Mouse (Mus musculus): ENCODE data around the gene Atp5d. TPM values are rescaled to one million over a fixed set of nuclear protein-coding genes. Genes with fewer than 3 reads are reported as not detected.

Atp5d gene
- total RNA-seq, 2 experiments from 2014 or later: 356 to 366 TPM

DNA sequence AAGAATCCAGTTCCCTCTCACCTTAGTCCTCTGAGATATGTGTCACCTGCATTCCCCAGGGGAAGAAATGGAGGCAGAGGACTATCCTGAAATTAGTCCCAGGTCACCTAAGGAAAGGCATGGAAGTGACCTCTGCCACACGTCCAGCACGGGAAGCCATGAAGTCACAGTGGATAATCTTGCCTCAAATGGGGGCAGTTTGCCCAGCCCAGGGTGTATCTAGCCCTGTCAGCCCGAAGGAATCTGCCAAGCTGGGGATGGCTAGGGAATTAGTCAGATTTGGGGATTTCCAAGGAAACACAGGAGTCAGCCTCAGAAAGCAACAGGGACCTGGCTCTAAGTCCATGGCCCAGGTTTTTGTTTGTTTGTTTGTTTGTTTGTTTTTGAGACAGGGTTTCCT lies 34.3 kb upstream of the Atp5d start:
- TF ChIP-seq CTCF (IDR thresholded peaks at IDR 0.05): no peak
- no peak for DNase-seq (ENCODE audit: extremely low spot score in 1 of 2, low spot score in 2 of 2)
- intact Hi-C loops (cut with DNase I): no loop called here
- Histone ChIP-seq H3K27ac (no peak overlapping the region), H3K4me3 (no peak overlapping the region)

- no peak within 1 kb of the TSS for H3K27ac ChIP-seq
- DNase-seq (ENCODE audit: extremely low spot score in 1 of 2, low spot score in 2 of 2): no peak
Measured at GRCm38 (mm10) chr10:80105460-80105859, 33.0 kb upstream of the Atp5d start, which contains the start of gene Sbno2. Gene Sbno2, minus strand, starts transcription at chr10:80105571.

GRCm38 (mm10) chr10:80105926-80106325 lies 32.5 kb upstream of the Atp5d start:
- no peak overlapping the region for H3K4me3 ChIP-seq
- no peak overlapping the region for H3K27ac ChIP-seq
- no peak for TF ChIP-seq CTCF (IDR thresholded peaks at IDR 0.05)
- intact Hi-C loops (cut with DNase I): no loop called here
- DNase-seq (ENCODE audit: extremely low spot score in 1 of 2, low spot score in 2 of 2): no peak

More at GRCm38 (mm10) chr10:80105460-80105859, 33.0 kb upstream of the Atp5d start, which contains the start of gene Sbno2:
- no peak for TF ChIP-seq CTCF (IDR thresholded peaks at IDR 0.05)
- no peak within 1 kb of the TSS for H3K4me3 ChIP-seq
- intact Hi-C loops (cut with DNase I): no loop called here

GRCm38 (mm10) chr10:80107678-80108077 lies 30.8 kb upstream of the Atp5d start:
- TF ChIP-seq CTCF (IDR thresholded peaks at IDR 0.05): no peak
- no peak for DNase-seq (ENCODE audit: extremely low spot score in 1 of 2, low spot score in 2 of 2)
- no peak overlapping the region for H3K27ac ChIP-seq
- no peak overlapping the region for H3K4me3 ChIP-seq
- intact Hi-C loops (cut with DNase I): no loop called here

GRCm38 (mm10) chr10:80114341-80115284 lies 23.8 kb upstream of the Atp5d start:
- Histone ChIP-seq H3K4me3 (peak overlapping the region; percentile 64), H3K27ac (peak overlapping the region; percentile 83)
- peak; percentile 98 for TF ChIP-seq CTCF (IDR thresholded peaks at IDR 0.05)
- intact Hi-C loops (cut with DNase I): loop anchor here (2.0 kb wide), 2 partner anchors 60 to 130 kb away; partner anchors contain the start of gene Tmem259
- peak; percentile 85 to 92 for DNase-seq (ENCODE audit: extremely low spot score in 1 of 2, low spot score in 2 of 2)

DNA sequence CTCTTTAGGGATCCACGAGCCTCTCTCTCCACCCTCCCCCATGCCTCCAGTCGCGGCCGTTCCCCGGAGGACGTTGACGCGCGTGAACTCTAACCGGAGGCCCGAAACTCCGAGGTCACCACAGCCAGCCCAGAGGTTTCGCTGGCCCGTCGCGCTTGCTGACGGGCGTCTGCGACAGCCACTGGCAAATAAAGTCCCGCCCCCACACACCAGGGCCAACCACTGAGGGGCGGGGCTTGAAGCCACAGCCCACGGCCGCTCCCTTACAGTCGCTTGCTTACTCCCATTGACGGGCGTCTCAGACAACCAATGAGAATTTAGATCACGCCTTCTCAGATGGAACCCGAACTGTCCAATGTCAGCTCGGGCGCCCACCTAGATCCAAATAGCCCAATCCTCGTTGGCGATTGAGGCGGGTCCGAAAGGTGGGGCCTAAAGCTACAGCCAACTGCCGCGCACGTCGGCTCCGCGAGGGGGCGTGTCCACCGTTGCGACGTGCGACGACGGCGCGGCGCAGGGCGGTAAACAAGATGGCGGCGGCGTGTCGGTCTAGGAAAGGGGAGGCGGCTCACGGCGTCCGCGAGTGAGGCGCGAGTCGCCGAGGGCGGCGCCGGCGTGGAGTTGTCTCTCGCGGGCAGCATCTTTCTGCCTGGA lies 23.0 kb upstream of the Atp5d start, which contains the start of gene Stk11:
TSS of gene Stk11 (plus strand) at position 514 of the 654 bp plus-strand sequence.
- H3K4me3 ChIP-seq: peak within 1 kb of the TSS; percentile 94
- TF ChIP-seq CTCF (IDR thresholded peaks at IDR 0.05): no peak; the same call in 1 of the 2 replicates

DNA sequence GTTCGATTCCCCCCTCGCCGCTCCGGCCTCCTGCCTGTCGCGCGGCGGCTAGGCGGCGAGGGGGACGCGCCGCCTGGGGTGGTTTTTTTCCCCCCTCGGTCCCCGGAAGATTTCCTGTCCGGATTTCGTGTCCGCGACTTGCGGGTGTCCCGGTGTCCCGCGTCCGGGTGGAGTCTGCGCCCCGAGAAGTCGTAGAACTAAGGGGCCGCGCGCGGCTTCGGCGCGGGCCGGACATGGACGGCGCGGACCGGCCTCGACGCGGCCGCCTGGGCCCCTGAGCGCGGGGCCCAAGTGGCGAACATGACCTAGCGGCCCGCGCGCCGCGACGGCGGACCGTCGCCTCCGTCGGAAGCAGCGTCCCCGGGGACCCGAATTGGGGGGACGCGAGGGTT lies 22.5 kb upstream of the Atp5d start:
- Histone ChIP-seq H3K27ac (peak overlapping the region; percentile 90), H3K4me3 (peak overlapping the region; percentile 94)
- TF ChIP-seq CTCF (IDR thresholded peaks at IDR 0.05): no peak
- intact Hi-C loops (cut with DNase I): loop anchor here (2.0 kb wide), 2 partner anchors 61 to 131 kb away; partner anchors contain the start of gene Tmem259
- DNase-seq (ENCODE audit: extremely low spot score in 1 of 2, low spot score in 2 of 2): no peak

More for the DNA sequence above, 23.0 kb upstream of the Atp5d start, which contains the start of gene Stk11:
- peak within 1 kb of the TSS; percentile 90 for H3K27ac ChIP-seq
- peak; percentile 98 to 99 for DNase-seq (ENCODE audit: extremely low spot score in 1 of 2, low spot score in 2 of 2)
- intact Hi-C loops (cut with DNase I): loop anchor here (2.0 kb wide), 2 partner anchors 61 to 131 kb away; partner anchors contain the start of gene Tmem259

GRCm38 (mm10) chr10:80116563-80116926 lies 21.9 kb upstream of the Atp5d start:
- Histone ChIP-seq H3K4me3 (peak overlapping the region; percentile 94), H3K27ac (peak overlapping the region; percentile 90)
- no peak for TF ChIP-seq CTCF (IDR thresholded peaks at IDR 0.05)
- intact Hi-C loops (cut with DNase I): no loop called here
- no peak for DNase-seq (ENCODE audit: extremely low spot score in 1 of 2, low spot score in 2 of 2)

DNA sequence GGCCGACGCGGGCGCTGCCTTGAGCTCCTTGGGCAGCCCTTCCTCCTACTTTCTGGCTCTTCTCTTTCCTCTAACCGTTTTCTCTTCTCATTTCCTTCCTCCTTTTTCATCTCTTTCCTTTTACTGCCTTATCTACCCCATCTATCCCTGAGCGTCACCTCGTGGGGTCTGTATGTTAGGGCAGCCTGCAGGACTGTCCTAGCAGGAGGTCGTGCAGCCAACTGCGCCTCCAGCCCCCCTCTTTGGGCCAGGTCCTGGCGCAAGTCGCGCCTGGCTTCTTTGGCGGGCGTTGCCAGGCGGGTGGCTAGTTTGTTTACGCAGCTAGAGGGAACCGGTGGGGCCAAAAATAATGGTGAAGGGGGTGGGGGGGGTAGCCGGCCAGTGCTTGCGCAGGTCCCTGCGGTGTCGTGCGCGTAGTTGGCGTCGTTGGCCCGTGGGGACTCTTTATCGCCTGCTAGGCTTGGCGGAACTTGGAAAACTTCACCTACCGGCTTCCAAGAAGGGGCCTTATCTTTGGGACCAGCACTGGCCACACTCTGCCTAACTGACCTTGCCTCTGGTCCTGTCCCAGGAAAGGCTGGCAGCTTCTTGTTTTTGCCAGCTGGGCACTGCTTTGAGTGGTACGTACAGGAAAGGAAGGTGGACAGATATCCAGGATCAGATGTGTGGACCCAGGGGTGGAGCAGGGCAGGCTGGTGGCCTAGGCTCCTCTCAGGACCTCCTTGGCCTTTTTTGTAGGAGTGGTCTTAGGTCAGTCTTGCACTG lies 21.3 kb upstream of the Atp5d start:
- Histone ChIP-seq H3K4me3 (peak overlapping the region; percentile 94), H3K27ac (peak overlapping the region; percentile 90)
- DNase-seq (ENCODE audit: extremely low spot score in 1 of 2, low spot score in 2 of 2): no peak
- intact Hi-C loops (cut with DNase I): loop anchor here (1.0 kb wide), 1 partner anchor 22 kb away; no protein-coding TSS in a partner anchor
- TF ChIP-seq CTCF (IDR thresholded peaks at IDR 0.05): no peak; the same call in 1 of the 2 replicates

DNA sequence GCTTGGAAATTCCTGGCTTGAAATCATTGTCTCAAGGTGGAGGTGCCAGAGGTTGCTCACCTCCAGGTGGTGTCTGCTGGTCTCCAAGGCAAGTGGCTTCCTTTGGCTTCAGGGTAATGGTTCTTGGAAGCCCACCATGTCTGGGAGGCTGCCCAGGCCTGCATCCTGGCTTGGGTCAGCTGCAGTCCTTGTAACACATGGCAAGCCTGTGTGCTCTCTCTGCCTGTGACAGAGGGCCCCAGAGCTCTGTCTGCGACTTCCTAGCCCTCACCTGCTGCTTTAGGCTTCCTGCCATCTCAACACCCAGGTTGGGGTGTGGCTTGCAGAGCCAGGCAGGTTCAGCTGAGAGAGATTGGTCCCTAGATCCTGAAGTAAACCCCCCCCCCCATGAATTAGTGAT lies 20.7 kb upstream of the Atp5d start:
- peak overlapping the region; percentile 94 for H3K4me3 ChIP-seq
- peak overlapping the region; percentile 21 for H3K27ac ChIP-seq
- intact Hi-C loops (cut with DNase I): loop anchor here (1.0 kb wide), 1 partner anchor 22 kb away; no protein-coding TSS in a partner anchor
- no peak for DNase-seq (ENCODE audit: extremely low spot score in 1 of 2, low spot score in 2 of 2)
- no peak for TF ChIP-seq CTCF (IDR thresholded peaks at IDR 0.05)

- TF ChIP-seq CTCF (IDR thresholded peaks at IDR 0.05): no peak
- Histone ChIP-seq H3K4me3 (no peak overlapping the region), H3K27ac (no peak overlapping the region)
- DNase-seq (ENCODE audit: extremely low spot score in 1 of 2, low spot score in 2 of 2): no peak
- intact Hi-C loops (cut with DNase I): no loop called here
Measured at GRCm38 (mm10) chr10:80118552-80118951, 19.9 kb upstream of the Atp5d start.
